Mouse (Mus musculus) G1E-ER4 (cell line): ENCODE measurements around the gene Chpf2. TPM values are rescaled to one million over a fixed set of nuclear protein-coding genes. Genes with fewer than 3 reads are reported as not detected.

Experiments used
- GATA1 ChIP-seq: IDR thresholded peaks from one replicate; pipeline ENCODE4 v1.8.0; 2012; ENCODE audit warnings: low read length, inconsistent platforms
- polyA plus RNA-seq: library from polyadenylated mRNA; stranded (reverse); fragments of >175 nt; gene quantifications from 2 replicates; pipeline ENCODE4 v1.2.3, GENCODE M21; 2012

The Chpf2 gene
- polyA plus RNA-seq, 1 experiment = 36.2 TPM

DNA sequence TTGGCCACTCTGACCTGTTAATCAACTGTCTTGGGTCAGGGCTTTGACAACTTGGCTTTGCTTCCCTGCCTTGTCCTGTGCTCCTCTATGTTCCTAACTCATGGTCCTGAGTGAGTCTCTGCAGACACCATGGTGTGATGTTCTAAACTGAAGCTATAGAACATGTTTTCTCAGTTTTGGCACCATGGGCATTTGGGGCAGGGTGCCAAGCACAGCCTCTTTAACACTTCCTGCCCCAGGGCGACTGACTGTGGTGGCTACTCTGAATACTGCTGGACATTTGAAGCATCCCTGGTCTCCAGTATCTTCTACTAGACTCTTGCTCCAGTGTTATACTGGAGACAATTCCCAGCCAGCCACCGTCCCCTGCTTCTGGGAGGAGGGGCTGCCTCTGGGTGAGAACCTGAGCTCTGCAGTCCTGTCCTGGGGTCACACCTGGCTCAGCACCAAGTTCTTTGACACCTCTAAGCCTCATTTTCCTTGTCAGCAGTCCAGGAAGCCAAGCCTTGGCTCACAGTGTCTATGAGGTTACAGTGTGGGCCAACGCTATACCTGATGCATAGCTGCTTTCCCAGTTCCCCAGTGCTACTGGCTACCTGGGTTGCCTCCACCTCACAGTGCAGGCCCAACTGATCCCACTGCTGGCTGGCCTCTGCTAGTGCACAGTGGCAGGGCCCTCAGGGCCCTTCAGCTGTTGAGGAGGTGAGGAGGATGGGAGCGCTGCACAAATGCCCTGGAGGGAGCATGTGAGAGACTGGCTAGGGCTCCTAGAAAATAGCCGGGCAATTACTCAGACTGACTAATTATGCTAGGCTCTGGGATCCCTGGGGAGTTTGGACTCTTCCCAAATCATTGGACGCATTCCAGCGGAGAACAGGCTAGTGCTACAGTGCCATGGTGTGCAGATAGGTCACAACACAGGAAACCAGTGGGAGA is 25.1 kb downstream of the Chpf2 start:
- TF ChIP-seq GATA1 = no peak

DNA sequence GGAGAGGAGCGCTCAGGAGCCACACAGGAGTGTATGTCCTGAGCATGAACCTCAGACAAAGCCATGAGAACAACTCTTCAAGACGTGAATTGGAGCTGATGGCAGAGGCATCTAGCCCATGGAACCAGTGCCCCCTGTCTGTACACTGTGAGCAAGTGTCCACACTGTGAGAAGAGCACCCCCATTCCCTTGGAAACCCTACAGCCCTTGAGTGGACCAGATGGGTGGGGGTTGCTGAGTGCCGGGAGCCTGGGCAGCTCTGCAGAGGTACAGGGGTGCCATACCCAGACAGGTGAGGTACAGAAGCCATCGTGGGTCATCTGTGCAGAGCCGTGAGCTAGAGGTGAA is 25.7 kb downstream of the Chpf2 start:
- TF ChIP-seq GATA1 = no peak

DNA sequence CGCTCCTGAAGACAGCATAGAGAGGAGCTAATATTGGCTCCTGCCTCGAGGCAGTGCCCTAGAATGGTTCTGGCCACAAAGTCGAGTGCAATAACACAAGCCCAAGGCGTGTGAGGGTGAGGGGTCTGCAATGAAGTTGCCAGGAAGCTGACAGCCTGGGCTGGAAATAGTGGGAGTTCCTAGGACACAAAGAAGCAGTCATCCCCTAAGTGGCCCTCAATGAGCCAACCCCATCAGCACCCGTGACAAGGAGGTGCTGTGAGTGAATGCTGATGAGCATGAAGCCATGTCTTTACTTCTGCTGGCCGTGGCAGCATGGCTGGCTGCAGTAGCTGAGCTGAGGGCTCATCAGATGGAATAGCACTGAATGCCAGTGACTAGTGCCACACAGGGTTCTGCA is 28.6 kb downstream of the Chpf2 start:
- TF ChIP-seq GATA1 = no peak

- TF ChIP-seq GATA1 = no peak
Observed at GRCm38 (mm10) chr5:24618921-24619320, 32.4 kb downstream of the Chpf2 start.

- no peak for TF ChIP-seq GATA1
Observed at GRCm38 (mm10) chr5:24620116-24620515, 33.6 kb downstream of the Chpf2 start.

- no peak for TF ChIP-seq GATA1
Observed at GRCm38 (mm10) chr5:24620626-24621025, 34.1 kb downstream of the Chpf2 start.

- TF ChIP-seq GATA1 = no peak
Observed at GRCm38 (mm10) chr5:24622386-24623040, 36.0 kb downstream of the Chpf2 start.

- no peak for TF ChIP-seq GATA1
Observed at GRCm38 (mm10) chr5:24623041-24623985, 36.8 kb downstream of the Chpf2 start.

- TF ChIP-seq GATA1 = no peak
Observed at GRCm38 (mm10) chr5:24623986-24624821, 37.7 kb downstream of the Chpf2 start, which contains the start of gene Smarcd3. Gene Smarcd3, minus strand, starts transcription at chr5:24624411.

- no peak for TF ChIP-seq GATA1
Observed at GRCm38 (mm10) chr5:24624822-24625120, 38.2 kb downstream of the Chpf2 start.

DNA sequence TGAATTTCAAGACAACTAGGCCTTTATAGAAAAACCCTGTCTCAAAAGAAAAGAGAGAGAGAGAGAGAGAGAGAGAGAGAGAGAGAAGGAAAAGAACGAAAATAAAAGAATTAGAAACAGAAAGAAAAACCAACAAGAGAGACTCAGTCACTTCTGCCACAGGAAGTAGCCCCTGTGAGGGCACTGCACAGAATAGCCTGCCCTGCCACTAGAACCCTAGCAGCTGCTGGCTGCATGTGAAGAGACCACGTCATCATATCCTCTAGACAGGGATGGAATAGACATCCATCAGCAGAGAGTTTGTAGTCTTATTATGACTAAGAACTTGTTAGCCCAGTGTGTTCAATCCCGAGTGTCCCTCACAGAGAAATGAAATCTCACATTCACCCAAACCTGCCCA is 43.2 kb downstream of the Chpf2 start:
- no peak for TF ChIP-seq GATA1

DNA sequence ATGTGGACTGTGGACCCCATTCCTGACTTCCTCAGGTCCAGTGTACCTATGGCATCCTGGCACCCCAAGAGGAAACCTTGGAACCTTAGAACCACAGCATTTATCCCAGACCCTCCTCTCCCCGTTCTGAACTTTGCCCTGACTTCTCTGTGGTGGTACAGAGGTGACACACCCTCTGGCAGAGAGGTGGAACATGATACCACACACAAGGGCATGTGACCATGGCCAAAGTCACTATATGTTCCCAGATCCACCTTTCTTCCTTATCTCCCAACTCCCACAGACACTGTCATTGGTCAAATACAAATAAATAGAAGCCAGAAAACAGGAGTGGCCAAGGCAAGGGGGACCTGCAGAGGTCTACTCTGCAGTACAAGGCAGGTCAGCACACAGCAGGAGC is 48.6 kb downstream of the Chpf2 start:
- TF ChIP-seq GATA1 = no peak

GRCm38 (mm10) chr5:24635526-24636141 is 49.1 kb downstream of the Chpf2 start:
- TF ChIP-seq GATA1 = no peak

DNA sequence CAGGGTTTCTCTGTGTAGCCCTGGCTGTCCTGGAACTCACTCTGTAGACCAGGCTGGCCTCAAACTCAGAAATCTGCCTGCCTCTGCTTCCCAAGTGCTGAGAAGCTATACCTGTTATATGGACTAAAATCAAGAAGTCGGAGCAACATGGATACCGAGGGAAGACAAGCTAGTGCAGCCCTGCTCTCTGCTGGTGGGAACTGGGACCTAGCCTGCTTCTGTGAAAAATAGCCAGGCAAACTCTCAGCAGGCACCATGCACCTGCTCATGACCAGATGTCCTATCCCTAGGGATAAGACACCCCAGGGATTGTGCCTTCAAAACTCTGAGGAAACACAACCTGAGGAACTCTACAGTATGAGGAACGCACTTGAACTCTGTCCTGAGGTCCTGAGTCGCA is 50.4 kb downstream of the Chpf2 start:
- TF ChIP-seq GATA1 = no peak
